Mouse (Mus musculus) hindbrain, embryonic 11.5 days (tissue): ENCODE data around the gene Tsnax. TPM values are rescaled to one million over a fixed set of nuclear protein-coding genes. Genes with fewer than 3 reads are reported as not detected.

Experiments used
- ATAC-seq: fragments of 200-750 bp; cut with Nextera tagmentation; 2 replicates; pipeline ENCODE4 v1.8.0; 2017; ENCODE audit warnings: mild to moderate bottlenecking, moderate TSS enrichment, moderate library complexity; ENCODE audit not compliant: low FRiP score
- DNase-seq: peaks from one replicate; pipeline ENCODE4 v3.0.0-alpha.2; 2015; ENCODE audit warnings: low spot score
- H3K27ac ChIP-seq: fragments of 300-500 bp; sonication (generic); 2 replicates; pipeline ENCODE4 v1.5.1; 2014; ENCODE audit warnings: mild to moderate bottlenecking, low read depth, low read length
- H3K27me3 ChIP-seq: fragments of 300-500 bp; sonication (generic); 2 replicates; pipeline ENCODE4 v1.6.1; 2014; ENCODE audit warnings: mild to moderate bottlenecking, low read length, moderate library complexity, mixed read lengths; ENCODE audit not compliant: control insufficient read depth, insufficient read depth
- H3K36me3 ChIP-seq: fragments of 300-500 bp; sonication (generic); 2 replicates; pipeline ENCODE4 v1.6.1; 2014; ENCODE audit warnings: mild to moderate bottlenecking, low read length, moderate library complexity, mixed read lengths; ENCODE audit not compliant: control insufficient read depth, insufficient read depth
- H3K4me1 ChIP-seq: fragments of 300-500 bp; sonication (generic); replicated peaks from 2 replicates; pipeline ENCODE4 v1.6.1; 2014; ENCODE audit warnings: low read length, mixed read lengths; ENCODE audit not compliant: control insufficient read depth, insufficient read depth
- H3K4me2 ChIP-seq: fragments of 300-500 bp; sonication (generic); replicated peaks from 2 replicates; pipeline ENCODE4 v1.6.1; 2014; ENCODE audit warnings: mild to moderate bottlenecking, low read depth, low read length
- H3K4me3 ChIP-seq: fragments of 300-500 bp; sonication (generic); 2 replicates; pipeline ENCODE4 v1.5.1; 2014; ENCODE audit warnings: low read depth, low read length
- H3K9ac ChIP-seq: fragments of 300-500 bp; sonication (generic); 2 replicates; pipeline ENCODE4 v1.6.1; 2014; ENCODE audit warnings: low read depth, low read length
- H3K9me3 ChIP-seq: fragments of 300-500 bp; sonication (generic); 2 replicates; pipeline ENCODE4 v1.6.1; 2016; ENCODE audit warnings: low read length; ENCODE audit not compliant: control insufficient read depth
- WGBS: fragments of 180-500 bp; shearing (Covaris S2); extraction: QIAGEN DNeasy Blood & Tissue Kit; methylation state at CpG from one replicate; pipeline ENCODE4 v1.1.7; 2014; 5-methylcytosine and 5-hydroxymethylcytosine counted together
- polyA plus RNA-seq: library from polyadenylated mRNA; unstranded; fragments of >200 nt; fragmentation: Nextera tagmentation; extraction: Ambion mirVana; gene quantifications from 2 replicates; pipeline ENCODE4 v1.2.1, GENCODE M21; 2014

Gene Tsnax
- polyA plus RNA-seq: 149 and 156 TPM in 2 replicates

DNA sequence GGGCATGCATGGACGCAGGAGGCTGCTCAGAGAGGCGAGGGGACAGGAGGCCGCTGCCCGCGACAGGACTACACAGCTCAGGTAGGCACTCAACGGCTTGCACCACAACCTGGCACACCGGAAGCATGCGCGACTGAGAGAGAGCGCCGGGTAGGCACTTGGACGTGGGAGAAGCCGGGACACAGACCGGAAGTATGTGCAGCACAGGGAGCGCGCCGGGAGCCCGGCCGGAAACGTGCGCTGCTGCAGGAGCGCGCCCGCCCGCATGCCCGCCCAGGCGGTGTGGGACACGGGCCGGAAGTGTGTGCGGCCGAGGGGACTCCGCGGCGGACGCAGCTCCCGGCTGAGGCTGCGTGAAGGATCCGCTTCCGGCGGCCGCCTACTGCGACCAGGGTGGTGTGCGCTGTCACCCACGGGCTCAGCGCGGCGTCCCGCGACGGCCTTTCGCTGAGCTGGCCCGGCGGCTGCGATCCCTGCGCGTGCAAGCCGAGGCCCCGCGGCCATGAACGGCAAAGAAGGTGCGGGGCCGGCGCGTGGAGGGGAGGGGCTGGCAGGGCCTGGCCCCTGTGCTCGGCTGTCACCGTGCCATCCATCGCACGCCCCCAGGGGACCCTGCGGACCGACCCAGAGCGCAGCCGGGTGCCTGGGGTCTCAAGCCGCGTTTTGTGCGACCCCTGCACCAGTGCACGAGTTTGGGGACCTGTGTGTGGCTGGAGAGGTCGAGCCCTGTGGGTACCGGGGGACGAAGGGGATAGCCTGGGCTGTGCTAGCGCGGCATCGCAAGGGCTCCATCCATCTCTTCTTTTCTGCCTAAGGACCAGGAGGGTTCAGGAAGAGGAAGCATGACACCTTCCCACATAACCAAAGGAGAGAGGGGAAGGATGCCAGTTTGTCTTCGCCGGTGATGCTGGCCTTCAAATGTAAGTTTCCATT lies at the start of gene Tsnax:
Gene Tsnax (plus strand): TSS at position 303 of the 933 bp plus-strand sequence.
- Histone ChIP-seq H3K27me3 (no peaks in the 10 kb centered on the region), H3K4me3 (peak within 1 kb of the TSS; percentile 84), H3K4me1 (no peaks in the 10 kb centered on the region), H3K9ac (peak within 1 kb of the TSS; percentile 91), H3K36me3 (no peaks in the 10 kb centered on the region), H3K27ac (peak within 1 kb of the TSS; percentile 79), H3K4me2 (peak within 1 kb of the TSS; percentile 74), H3K9me3 (no peaks in the 10 kb centered on the region)
- ATAC-seq: peak; percentile 98
- WGBS: 5% methylated on average over 56 of the region's 84 CpGs
- DNase-seq: peak; percentile 94

DNA sequence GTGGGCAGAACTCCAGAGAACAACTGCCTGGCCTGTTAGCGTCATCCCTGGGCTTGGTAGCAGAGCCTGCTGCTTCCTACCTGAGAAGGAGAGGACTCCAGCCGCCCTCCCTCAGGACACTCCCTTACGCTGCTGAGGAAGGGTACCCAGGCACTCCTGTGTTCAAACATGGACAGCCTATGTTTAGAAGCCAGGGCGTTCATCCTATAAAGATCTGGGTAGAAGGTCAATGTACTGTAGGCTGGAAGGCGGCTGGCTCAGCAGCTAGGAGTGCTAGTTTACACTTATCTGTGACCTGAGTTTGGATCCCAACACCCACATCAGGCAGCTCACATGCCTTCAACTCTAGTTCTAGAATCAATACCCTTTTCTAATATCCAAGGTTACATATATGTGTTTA lies 49.6 kb upstream of the Tsnax start:
- ATAC-seq (no peak), DNase-seq (no peak)
- 86% methylated on average over 5 of the region's 5 CpGs for WGBS
- Histone ChIP-seq H3K4me2 (no peak overlapping the region), H3K9me3 (no peaks in the 10 kb centered on the region), H3K9ac (no peak overlapping the region), H3K27ac (no peak overlapping the region), H3K4me1 (no peaks in the 10 kb centered on the region; the same call in 1 of the 2 replicates), H3K36me3 (no peaks in the 10 kb centered on the region), H3K4me3 (no peak overlapping the region), H3K27me3 (no peaks in the 10 kb centered on the region)

DNA sequence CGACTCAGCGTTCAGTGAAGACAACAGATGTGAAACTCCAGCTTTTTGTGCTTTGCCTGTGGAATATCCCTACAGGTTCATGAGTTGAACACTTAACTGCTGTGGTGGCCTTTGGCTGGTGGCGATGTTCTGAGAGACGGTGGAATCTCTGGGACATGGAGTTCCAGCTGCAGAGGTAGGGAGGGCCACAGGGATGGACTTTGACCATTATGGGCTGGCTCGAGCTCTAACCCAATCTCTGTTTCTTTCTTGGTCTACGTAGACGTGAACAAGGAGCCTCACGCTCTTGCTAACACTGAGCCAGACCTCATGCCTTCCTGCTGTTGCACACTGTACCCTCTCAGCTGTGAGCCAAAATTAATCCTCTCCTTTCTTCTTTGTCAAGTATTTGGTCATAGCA lies 47.8 kb upstream of the Tsnax start:
- Histone ChIP-seq H3K9me3 (no peaks in the 10 kb centered on the region), H3K4me3 (no peak overlapping the region), H3K4me1 (no peaks in the 10 kb centered on the region), H3K27me3 (no peaks in the 10 kb centered on the region), H3K9ac (no peak overlapping the region), H3K4me2 (no peak overlapping the region), H3K27ac (no peak overlapping the region), H3K36me3 (no peaks in the 10 kb centered on the region)
- whole genome bisulfite sequencing: 88% methylated on average over 8 of the region's 8 CpGs
- DNase-seq (no peak), ATAC-seq (no peak)

DNA sequence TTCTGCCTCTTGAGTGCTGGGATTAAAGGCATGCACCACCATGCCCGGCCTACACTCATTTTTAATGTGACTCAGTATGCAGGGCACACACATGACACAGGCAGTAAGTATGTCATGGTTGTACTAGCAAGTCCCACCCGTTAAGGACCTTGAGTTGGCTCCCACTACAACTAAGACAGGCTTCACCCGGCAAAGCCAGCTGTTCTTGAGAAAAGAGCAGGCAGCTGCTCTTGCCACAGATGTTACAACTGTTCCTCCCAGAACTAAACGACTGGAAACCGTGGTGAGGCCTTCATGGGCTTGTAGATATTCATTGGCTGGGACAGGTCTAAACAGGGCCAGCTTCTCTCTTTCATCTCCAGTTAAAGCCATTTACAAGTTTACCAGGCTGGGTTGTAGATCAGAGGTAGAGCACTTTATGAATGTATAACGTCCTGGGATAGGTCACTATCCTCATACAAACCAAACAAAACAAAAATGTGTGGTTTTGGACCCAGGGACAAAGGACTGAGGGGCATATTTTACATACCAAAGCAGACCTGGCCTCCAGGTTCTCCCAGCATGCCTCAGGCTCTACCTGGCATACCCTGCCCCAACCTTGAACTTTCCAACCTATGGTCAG lies 42.4 kb upstream of the Tsnax start:
- no peaks in the 10 kb centered on the region for H3K9me3 ChIP-seq
- no peak overlapping the region for H3K4me2 ChIP-seq
- no peak for ATAC-seq
- H3K36me3 ChIP-seq: no peaks in the 10 kb centered on the region
- no peak for DNase-seq
- H3K27ac ChIP-seq: no peak overlapping the region
- H3K9ac ChIP-seq: no peak overlapping the region
- no peaks in the 10 kb centered on the region for H3K4me1 ChIP-seq
- 88% methylated on average over 6 of the region's 6 CpGs for WGBS
- no peaks in the 10 kb centered on the region for H3K27me3 ChIP-seq
- H3K4me3 ChIP-seq: no peak overlapping the region

DNA sequence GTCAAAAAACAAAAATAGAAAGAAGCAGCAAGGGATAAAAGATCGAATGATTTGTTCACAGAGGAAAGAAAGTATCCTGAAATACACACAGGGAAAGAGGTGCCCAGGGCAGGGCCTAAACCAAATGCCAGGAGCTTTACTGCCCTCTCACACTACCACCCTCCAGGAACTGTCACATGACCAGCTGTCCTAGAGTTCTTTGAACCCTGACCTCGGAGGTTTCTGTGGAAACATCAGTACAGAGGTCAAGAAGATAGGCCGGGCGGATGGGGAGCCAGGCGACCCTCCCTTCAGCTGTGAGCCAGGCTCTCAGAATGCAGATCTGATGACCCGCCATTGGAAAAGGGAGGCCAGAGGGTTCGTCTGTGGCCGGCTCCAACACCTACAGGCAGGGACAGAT lies 39.6 kb upstream of the Tsnax start:
- no peak for DNase-seq
- Histone ChIP-seq H3K27ac (no peak overlapping the region), H3K4me1 (no peaks in the 10 kb centered on the region), H3K27me3 (no peaks in the 10 kb centered on the region), H3K9me3 (no peaks in the 10 kb centered on the region), H3K9ac (no peak overlapping the region), H3K4me3 (no peak overlapping the region), H3K36me3 (no peaks in the 10 kb centered on the region), H3K4me2 (no peak overlapping the region)
- ATAC-seq: no peak
- WGBS: 79% methylated on average over 8 of the region's 8 CpGs

DNA sequence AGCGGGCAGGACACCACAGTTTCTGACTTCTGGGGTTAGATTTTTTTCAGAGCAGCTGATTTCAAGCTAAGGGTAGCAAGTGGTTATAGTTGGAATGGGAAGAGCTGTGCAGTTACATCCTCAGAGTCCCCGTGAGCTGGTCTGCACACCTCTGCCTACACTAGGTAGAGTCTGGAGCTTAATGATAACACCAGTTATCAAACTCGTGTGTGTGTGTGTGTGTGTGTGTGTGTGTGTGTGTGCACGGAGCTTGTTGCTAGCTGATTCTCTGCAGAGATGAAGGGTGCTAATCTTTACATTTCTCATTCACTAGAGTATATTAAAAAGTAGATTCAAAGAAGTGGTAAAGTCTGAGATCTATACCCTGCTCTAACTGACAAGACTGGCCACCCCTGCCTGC lies 38.5 kb upstream of the Tsnax start:
- H3K4me2 ChIP-seq: no peak overlapping the region

DNA sequence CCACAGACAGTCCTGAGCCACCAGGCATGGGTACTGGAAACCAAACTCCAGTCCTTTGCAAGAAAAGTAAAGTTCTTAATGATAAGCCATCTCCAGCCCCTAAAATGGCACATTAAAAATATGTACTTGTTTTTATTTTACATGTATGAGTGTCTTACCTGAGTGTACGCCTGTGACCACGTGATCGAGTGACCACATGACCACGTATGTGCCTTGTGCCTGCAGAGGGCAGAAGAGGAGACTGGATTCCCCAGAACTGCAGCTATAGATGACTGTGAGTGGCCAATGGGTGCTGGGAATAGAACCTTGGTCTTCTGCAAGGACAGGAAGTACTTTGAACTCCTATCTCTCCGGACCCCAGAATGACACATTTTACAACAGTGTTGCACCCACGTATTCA lies 36.6 kb upstream of the Tsnax start:
- H3K27me3 ChIP-seq: no peaks in the 10 kb centered on the region
- WGBS: 88% methylated on average over 6 of the region's 6 CpGs
- H3K4me1 ChIP-seq: no peaks in the 10 kb centered on the region
- H3K27ac ChIP-seq: no peak overlapping the region
- H3K4me3 ChIP-seq: no peak overlapping the region
- H3K9me3 ChIP-seq: no peaks in the 10 kb centered on the region
- DNase-seq (no peak), ATAC-seq (no peak)
- H3K4me2 ChIP-seq: no peak overlapping the region
- H3K9ac ChIP-seq: no peak overlapping the region
- no peaks in the 10 kb centered on the region for H3K36me3 ChIP-seq

More for the DNA sequence above, 38.5 kb upstream of the Tsnax start:
- 89% methylated on average over 4 of the region's 4 CpGs for WGBS
- Histone ChIP-seq H3K4me1 (no peaks in the 10 kb centered on the region), H3K9ac (no peak overlapping the region), H3K4me3 (no peak overlapping the region), H3K27me3 (no peaks in the 10 kb centered on the region), H3K27ac (no peak overlapping the region), H3K36me3 (no peaks in the 10 kb centered on the region), H3K9me3 (no peaks in the 10 kb centered on the region)
- DNase-seq (no peak), ATAC-seq (no peak)

DNA sequence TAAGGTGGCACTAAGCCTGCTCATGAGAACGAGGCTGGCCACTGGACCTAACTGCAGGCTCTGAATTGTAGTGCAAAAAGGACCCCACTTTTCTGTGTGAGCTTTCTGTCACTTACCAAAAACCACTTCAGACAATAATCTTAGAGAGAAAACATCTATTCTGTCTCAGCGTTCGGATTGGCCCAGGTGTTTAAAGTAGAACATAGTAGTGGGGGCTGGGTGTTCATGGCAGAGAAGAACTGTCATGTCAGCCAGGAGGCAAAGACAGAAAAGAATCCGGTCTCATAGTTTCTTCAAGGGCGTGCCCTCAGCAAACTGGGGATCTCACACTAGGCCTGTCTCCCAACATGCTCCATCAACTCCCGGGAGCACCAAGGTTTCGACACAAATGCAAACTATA lies 34.8 kb upstream of the Tsnax start:
- ATAC-seq: no peak
- no peak overlapping the region for H3K4me2 ChIP-seq
- no peaks in the 10 kb centered on the region for H3K4me1 ChIP-seq
- H3K27me3 ChIP-seq: no peaks in the 10 kb centered on the region
- DNase-seq: no peak
- no peaks in the 10 kb centered on the region for H3K9me3 ChIP-seq
- no peak overlapping the region for H3K9ac ChIP-seq
- H3K36me3 ChIP-seq: no peaks in the 10 kb centered on the region
- WGBS: 86% methylated on average over 7 of the region's 7 CpGs
- no peak overlapping the region for H3K27ac ChIP-seq
- no peak overlapping the region for H3K4me3 ChIP-seq

DNA sequence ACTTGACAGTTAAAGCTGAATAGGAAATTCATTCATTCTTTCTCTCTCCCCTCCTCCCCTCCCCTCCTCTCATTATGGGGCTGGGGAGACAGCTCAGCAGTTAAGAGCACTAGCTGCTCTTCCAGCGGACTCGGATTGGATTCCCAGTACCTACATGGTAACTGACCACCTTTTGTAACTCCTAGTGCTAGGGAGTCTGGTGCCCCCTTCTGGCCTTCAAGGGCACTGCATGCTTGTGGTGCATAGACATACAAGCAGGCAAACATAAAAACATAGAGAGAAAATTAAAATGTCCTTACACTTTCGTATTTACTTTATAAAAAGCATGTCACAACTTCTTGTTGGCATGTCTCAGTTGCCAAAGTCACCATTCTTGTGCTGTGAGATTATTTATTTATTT lies 32.8 kb upstream of the Tsnax start:
- Histone ChIP-seq H3K27me3 (no peaks in the 10 kb centered on the region), H3K9me3 (no peaks in the 10 kb centered on the region), H3K9ac (no peak overlapping the region), H3K27ac (no peak overlapping the region), H3K4me1 (no peaks in the 10 kb centered on the region), H3K36me3 (no peaks in the 10 kb centered on the region), H3K4me3 (no peak overlapping the region), H3K4me2 (no peak overlapping the region)
- WGBS: 95% methylated on average over 3 of the region's 3 CpGs
- DNase-seq: no peak
- no peak for ATAC-seq
